Mouse (Mus musculus) monocyte, adult 2 months (primary cell): ENCODE data around the gene Clhc1.
"Not testable (repeated sequence)": the region's sequence is repeated elsewhere in the genome, so short reads cannot be mapped to it uniquely, and the experiment has no call there.

ENCODE experiments used
- DNase-seq, 2 experiments: peaks; one replicate each; pipeline ENCODE4 v3.0.0; 2022; ENCODE audit warnings: low spot score in 2 of 2, low read depth in 1 of 2

Clhc1 gene

DNA sequence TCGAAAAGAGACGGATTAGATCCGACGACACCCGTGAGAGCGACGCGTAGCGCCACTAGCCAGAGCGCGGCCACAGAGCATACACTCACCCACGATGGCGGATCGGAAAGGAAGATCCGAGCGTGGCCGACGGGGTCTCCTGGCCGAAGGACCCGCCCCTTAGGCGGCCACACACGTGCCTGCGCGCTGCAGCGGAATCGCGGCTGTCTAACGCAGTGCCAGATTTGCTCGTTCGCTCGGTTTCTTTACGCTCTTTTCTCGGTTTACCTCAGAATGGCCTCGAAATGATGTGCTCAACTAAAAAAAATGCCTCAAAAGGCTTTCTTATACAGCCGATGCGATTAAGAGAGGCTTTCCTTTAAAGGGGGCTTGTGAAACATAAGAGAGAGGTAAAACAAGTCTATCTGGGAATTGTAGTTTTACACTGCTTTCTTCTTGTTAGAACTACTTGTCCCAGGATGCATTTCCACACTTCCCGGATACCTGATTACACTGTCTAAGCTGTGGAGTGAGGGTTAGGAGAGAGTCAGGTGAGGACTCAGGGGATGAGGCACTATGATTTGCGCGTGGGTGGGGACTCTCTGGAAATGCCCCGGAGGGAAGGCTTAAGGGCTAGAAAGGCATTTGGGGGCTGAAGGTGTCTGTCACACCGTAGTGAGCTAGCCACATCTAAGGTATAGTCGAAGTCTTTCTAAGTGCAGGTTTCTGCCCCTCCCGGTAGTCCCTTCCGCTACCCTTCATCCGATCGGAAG is at the start of gene Clhc1, which contains the start of gene Rps27a:
Gene Clhc1 (plus strand): TSS at position 199 of the 752 bp plus-strand sequence.
Gene Rps27a (minus strand): TSS at position 358 of the 752 bp plus-strand sequence.
- DNase-seq, result peak; percentile 76 to 91

DNA sequence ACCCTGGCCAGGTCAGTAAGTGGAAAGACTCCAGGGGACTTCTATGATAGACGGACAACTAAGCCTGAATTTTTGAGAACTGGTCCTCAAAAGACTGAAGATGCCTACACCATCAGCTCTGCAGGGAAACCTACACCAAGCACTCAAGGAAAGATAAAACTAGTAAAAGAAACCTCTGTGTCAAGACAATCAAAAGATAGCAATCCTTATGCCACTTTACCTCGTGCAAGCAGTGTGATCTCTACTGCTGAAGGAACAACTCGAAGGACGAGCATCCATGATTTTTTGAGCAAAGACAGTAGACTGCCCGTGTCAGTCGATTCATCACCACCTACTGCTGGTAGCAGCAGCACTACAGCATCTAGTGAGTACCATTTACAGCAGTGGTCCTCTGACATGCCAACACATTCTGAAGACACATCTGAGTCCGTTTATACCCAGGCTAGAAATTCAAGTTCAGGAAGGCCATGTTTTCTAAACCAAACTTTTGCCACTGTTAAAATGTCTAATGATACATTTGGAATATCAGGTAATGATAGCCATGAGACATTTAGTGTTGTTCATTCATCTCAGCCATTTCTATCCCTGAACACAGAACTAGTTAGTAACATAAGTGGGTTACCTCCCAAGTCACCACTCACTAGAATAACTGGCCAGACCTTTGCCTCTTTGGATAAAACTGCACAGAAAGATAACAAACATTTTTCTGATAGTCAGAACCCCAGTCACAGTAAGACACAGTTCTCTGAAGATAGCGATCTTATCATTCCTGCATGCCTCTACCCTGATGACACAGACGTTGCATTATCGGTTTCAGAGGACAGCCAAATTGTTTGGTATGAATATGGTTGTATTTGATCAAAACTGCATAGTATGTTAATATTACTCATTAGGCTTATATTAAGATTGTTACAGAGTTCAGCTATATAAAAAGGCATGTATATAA is 43.5 kb upstream of the Clhc1 start:
- DNase-seq, result no peak

DNA sequence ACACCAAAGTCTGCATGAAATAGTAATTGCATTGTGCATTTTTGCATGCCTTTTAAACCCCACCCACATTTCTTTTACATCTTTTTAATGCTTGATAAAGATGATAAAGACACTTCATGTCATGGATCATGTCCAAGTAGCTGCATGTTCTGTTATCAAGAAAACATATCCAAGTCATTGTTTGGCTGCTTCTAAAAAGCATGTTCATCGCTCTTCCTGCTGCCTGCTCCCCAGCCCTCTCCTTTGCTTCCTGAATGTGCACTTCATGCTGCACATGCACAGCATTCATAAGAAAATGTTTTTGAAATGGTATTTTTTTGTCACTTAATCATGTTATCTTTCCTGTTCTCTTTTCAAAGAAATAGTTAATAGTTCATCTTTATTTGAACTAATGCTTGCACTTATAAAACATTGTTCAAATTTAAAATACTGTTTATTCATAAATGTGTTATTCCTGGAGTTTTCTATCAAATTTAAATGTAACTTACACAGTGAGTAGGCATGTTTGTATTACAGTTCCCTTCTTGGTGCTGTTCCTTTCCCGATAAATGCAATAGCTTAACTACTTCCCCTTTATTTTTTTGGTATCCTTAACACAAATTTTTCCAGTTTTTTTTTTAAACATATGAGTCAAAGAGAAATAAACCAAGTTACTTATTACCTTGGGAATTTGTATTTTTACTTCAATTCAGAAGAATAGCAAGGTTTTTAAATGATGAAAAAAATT is 42.7 kb upstream of the Clhc1 start:
- no peak for DNase-seq

DNA sequence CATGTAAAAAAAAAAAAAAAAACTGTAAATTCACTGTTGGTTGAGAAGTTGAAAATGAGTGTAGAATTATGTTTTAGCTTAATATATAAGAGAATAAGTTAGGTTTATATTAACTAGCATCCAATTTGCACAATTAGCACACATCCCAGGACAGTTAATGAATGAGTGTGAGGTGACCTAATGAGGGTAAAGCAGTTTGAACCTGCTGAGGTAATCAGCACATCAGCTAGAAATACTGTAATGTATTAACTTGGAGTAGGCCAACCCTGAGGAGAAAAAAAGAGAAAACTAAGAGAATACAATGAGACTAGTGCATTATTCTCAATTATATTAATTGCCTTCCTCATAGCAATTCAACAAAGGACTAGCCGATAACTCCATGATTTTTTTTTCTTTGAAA is 38.3 kb upstream of the Clhc1 start:
- DNase-seq, result no peak

DNA sequence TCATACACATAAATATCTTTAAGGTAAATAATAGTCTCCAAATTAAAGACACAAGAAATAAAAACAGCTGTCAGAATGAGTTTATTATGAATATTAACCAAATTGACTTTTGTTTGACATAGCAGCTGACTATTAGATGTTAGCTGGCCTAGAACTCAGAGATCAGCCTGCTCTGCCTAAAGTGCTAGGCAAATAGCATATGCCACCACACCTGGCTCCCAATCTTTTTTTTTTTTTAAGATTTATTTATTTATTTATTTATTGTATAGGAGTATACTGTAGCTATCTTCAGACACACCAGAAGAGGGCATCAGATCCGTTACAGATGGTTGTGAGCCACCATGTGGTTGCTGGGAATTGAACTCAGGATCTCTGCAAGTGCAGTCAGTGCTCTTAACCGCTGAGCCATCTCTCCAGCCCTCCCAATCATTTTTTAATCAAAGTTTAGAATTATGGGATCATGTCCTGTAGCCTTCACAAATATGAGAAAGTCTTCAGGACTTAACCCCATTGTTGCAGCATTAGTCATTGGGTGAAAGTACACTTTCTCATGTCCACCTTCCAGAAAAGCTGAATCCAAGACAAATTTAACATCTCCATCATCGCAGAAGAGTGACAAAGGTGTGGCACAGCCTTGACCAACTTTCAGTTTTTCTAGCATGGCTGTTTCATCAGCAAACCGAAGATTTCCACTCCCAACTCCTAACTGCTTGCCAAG is 34.8 kb upstream of the Clhc1 start:
- DNase-seq, result no peak

DNA sequence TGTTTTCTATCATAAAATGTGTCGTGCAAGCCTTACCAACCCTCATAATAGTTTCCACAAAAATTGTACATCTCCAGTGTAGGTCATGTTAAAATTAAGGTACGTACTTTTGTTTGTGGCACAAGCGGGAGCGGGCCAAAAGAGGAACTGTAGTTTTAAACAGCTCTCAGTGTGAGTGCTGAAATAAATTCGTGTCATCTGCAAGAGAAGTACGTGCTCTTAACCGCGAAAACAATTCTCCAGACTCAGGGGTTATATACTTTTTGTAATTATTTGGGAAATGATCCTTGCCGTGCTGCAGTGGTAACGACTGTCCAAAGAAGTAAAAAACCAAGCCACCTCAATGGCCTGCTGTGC is 33.4 kb upstream of the Clhc1 start:
- no peak for DNase-seq

DNA sequence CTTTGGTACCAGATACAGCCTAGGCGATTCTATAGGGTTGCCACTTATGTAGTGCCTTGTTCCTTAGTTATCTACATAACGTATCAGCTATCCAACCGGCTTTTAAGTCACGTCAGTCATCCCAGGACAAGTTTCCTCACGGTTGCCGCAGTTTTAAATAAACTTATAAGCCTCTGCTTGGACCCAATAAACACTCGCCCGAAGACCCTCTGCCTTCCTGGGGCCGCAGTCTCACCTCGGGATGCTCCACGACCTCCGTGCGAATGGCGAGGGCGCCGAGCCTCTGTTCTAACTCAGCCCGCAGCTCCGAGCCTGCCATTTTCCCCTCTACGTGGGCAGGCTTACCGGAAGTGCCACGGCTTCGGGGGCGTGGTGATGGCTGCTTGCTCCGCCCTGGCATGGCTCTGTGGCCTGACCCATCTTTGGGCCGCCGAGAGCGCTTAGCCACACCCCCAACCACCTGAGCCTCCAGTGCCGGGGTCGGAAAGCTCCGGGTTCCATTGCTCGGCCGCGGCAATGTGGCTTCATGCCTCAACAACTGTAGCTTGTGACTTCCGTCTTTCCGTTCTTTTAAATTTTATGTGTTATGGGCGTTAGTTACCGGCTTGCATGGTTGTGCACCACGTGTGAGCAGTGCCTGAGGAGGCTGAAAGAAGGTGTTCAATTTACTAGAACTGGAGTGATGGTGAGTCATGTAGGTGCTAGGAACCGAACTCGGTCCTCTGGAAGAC is 32.9 kb upstream of the Clhc1 start, which contains the start of gene Prorsd1:
Gene Prorsd1 (minus strand): TSS at position 352 of the 731 bp plus-strand sequence.
- DNase-seq, result peak; percentile 77 to 85

DNA sequence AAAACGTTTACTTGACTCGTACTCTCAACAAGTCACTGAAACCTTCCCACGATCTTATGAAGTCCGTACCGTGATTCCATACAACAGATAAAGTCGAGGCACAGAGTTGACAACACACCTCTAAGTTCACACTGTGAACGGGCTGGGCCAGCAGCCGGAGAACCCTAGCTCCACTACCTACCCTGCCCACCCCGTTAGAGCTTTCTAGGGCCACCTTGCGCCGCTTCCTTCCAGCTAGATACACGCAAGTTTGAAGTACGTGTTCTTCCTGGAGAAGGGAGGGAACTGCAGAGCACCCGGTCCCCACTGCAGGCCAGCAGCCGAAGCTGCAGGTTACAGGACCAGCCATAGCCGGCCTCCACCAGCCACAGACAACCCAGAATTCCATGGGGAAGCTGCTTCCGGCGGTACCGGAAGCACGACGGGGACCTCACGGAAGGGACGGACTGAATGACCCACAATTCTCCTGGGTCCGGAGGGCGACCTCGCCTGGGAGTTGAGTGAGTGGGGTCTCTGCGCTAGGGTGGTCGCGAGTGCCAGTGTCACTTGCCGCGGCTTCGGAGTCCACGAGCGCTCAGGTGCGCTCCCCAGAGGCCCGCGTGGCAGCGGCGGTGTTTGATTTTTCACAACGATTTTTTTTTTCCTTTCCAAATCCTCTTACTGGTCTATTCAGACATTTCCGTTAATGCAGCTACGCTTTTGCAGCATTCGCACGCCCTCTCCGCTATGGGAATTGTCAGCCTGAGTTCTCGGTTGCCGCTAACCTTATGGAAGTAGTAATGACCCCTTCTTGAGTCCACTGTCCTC is 21.6 kb upstream of the Clhc1 start, which contains the start of gene Mtif2:
Gene Mtif2 (plus strand): TSS at position 421 of the 807 bp plus-strand sequence.
- peak; percentile 4 to 28 for DNase-seq

DNA sequence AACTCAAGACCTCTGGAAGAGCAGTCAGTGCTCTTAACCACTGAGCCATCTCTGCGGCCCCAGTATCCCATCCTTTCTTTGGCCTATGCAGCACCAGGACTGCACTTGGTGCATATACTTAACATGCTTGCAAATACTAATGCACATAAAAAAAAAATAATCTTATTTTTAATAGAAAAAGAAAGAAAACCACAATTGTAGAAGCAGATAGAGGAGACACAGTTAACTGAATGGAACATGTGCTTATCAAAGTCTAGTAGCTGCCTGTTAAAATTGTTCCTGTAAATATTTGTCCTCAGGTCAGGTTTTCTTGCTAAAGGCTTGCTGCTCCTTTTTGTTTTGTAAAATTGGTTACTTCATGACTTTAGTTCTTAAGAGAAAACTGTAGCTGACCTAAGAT is 9.5 kb upstream of the Clhc1 start:
- DNase-seq, result no peak

DNA sequence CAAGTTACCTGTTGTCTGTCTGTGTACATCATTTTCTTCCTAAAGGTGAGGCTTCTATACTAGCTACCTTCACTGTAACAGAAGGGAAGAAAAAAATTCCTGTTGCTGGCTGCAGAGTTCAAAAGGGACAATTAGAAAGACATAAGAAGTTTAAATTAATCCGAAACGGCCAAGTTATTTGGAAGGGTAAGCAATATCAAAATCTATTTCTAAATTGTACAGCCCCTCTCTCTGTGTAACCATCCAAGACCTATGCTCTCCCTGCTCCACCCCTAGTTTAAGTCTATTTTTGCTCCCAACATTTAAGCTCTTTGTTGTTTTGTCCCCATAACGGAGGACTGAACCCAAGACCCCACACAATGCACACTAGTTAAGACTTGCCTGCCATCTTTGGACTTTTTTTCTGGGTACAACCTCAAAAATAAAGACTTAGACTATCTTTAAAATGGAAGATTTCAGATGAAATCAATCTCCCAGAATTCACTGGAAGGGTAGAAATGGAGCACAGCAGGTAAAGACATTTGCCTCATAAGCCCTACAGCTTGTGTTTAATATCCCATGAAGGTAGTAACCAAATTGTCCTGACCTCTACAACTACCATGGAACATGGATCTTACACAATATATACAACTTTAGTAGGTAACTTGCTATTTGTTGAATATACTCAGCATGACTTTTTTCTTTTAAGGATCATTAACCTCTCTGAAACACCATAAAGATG is 3.4 kb upstream of the Clhc1 start:
- DNase-seq, result no peak

DNA sequence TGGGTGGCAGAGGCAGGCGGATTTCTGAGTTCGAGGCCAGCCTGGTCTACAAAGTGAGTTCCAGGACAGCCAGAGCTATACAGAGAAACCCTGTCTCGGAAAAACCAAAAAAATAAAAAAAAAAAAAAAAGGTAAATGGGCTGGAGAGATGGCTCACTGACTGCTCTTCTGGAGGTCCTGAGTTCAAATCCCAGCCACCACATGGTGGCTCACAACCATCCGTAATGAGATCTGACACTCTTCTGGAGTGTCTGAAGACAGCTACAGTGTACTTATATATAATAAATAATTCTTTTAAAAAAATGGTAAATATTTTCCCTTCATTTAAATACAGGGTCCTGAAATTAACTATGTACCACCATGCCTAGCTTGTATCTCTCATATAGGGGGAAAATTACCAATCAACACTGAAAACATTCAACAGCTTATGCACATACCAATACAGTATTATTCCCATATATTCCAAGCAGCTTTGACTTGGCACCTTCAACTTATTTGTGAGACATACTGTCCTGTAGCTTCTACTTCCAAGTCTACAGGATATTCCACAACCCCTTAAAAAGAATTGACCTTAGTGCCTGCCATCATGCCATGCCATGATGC is 2.5 kb upstream of the Clhc1 start:
- not testable (repeated sequence) for DNase-seq

DNA sequence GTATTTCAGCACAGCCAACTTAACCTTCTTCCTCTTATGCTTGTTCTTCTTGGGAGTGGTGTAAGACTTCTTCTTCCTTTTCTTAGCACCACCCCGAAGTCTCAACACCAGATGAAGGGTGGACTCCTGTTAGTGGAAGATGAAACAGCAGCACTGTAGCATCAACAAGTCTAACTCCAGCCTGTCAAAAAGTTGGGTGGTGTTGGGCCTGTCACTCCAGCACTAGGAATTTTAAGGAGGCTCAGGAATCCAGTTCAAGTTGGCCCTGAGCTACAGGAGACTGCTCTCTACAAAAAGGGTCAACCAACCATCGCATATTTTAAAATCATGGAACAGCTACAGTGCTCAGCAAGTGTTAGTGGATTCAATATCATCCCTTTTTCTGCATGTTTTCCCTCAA is 1.5 kb upstream of the Clhc1 start:
- not testable (repeated sequence) for DNase-seq

DNA sequence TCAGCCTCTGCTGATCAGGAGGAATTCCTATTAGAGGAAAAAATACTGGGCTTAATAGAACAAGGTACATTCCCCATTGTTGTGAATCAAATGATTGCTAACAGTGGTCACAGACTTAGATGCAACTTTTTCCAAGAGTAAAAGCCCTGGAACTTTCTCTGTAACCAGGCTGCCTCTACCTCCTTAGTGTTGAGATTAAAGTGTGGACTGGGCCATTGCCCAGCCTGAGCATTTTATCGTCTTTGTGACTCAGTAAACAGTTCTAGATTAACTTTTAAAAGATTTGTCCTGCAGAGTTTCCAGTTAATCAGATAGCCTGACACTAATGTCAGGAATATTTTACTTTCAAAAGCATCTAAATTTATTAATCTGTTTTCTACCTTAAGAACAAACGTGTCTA is 988 bp upstream of the Clhc1 start:
- DNase-seq, result no peak

DNA sequence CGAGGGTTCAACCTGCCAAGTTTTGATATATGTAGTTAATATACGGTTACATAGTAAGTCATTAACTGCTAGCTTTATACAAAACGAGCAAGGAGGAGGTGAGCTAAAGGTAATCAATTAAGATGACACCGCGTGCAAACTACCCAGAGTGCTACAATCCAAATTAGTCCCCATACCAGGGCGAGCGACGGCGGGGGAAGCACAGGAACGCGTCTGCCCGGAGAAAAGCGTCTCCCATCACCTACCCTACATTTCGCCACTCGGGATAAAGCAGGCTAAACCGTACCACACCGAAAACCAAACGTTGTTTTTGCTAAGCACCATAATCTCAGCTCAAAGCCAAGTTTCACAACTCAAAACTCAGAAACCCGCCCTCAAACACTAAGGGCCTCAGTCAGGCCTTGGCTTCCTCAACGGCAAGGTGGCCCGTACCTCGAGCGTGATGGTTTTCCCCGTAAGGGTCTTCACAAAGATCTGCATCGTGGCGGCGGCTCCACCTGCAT is 450 bp upstream of the Clhc1 start:
- DNase-seq, result no peak

DNA sequence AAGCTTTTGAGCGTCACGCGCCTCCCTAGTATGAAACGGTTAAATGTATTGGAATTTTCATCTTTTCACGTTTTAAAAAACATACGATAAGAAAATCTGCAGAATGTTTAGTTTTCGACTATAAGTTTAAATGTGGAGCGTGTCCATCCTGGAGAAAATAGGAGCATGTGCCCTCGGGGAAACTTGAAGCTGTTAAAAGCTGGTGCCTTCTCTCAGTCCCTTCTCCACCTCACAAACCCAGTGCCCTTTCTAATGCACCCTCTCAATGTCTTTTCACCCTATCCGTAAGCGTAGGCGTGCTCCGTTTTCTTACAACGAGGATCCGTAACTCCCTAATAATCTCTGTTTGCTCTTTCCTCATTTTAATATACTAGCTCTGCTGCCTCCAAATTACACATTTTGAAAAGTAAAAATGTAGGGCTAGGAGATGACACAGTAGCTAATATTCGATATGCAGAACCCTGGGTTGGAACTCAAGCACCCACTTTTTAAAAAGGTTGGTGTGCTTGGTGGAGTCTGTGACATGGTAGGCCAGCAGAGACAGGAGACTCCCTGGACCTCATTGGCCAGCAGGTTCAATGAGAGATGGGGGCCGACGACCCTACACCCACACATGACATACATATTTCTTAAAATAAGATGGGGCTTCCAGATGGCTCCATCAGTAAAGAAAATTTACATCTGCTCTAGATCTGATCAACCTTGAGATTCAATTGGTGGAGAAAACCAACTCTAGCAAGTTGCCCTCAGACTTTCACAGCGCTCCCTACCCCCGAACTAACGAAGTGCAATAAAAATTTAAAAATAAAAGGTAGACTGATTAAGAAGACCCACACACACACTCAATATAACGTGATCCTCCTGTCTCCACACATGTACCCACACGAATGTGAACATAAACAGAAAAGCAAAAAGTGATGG is 1.0 kb downstream of the Clhc1 start:
- no peak for DNase-seq

DNA sequence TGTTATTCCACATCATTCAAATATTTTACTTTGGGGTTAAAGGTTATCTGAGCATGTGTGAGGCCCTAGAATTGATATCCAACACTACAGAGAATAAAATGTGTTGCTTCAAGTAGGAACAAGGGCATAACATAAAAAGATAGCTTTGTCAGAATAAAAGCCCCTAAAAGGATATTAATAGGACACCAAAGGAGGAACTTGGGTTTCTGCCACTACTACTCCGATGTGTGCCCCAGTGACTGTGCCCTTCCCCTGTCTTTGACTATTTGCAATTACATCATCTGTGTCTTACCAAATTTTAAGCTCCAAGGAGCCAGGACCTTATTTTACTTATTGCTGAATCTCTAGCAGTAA is 1.7 kb downstream of the Clhc1 start:
- peak in 1 of 2 experiments; percentile 9 for DNase-seq

DNA sequence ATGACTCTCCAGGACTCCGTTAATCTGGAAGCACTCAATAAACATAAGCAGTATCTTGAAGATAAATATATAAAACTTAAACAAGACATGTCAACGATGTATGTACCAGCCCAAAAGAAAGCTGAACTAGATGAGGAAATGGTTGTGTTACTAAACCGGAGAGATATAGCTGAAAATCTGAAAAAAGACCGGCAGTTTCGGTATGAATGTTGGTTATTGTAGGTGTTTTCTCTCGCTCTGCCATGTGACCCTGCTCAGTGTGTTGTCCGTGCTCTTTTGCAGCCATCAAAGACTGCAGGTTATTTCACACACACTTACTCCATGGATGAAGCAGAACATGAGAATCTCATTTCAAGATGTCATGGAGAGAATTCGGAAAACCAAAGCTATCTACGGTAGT is 12.7 kb downstream of the Clhc1 start:
- no peak for DNase-seq
